Mouse (Mus musculus) brain, adult 10 weeks (tissue): ENCODE measurements around the gene Znrd1as. TPM values are rescaled to one million over a fixed set of nuclear protein-coding genes. Genes with fewer than 3 reads are reported as not detected.

Source experiments
- polyA plus RNA-seq: library from polyadenylated mRNA; stranded (reverse); fragments of 350-450 nt; fragmentation: Illumina TruSeq; extraction: RNeasy Lipid Tissue Mini Kit (QIAGEN cat#74804); gene quantifications from one replicate; pipeline ENCODE4 v1.2.3, GENCODE M21; 2015; ENCODE audit warnings: low read depth, low replicate concordance

Gene Znrd1as
- polyA plus RNA-seq = 8.0 TPM

GRCm38 (mm10) chr17:36957999-36958743, at the start of gene Znrd1as, which contains the start of gene Znrd1:
Gene Znrd1as, plus strand, starts transcription at chr17:36958592.
Gene Znrd1, minus strand, starts transcription at chr17:36958559.

GRCm38 (mm10) chr17:36942791-36943471, 15.5 kb upstream of the Znrd1as start, which contains the start of gene Rnf39:
Gene Rnf39, plus strand, starts transcription at chr17:36942918.

GRCm38 (mm10) chr17:36950981-36951947, 7.1 kb upstream of the Znrd1as start, which contains the start of gene Ppp1r11:
Gene Ppp1r11, minus strand, starts transcription at chr17:36951741.

DNA sequence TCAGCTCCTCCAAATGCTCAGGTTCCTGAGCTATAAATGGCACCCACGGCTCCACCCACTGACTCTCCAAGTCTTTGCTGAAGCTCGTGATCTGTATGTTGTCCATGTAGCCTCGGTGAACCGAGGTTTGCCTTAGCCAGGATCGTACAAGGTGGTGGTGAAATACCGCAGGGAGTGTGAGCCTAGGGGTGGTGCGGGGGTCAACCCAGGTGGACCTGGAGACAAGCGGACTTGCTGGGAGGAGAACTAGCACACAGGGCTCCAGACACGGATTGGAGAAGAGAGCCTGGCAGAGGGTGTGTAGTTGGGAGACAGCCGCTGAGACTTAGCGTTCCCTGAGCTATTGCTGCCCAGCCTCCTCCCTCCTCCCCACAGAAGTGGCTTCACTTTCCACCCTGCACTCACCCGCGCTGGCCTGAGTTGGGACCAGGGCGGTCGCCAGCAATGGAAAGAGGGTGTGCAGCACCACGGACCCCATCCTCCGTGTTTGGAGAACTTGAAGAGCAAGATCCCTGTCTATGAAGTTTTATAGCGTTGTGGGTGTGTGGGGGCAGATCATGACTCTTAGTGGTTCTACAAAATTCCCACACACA, 22.9 kb downstream of the Znrd1as start, which contains the start of gene 2410137M14Rik:
Gene 2410137M14Rik (minus strand): TSS at position 17 of the 593 bp plus-strand sequence.

GRCm38 (mm10) chr17:36989437-36989836, 31.0 kb downstream of the Znrd1as start, which contains the start of gene H2-M5:
Gene H2-M5, minus strand, starts transcription at chr17:36989537.

DNA sequence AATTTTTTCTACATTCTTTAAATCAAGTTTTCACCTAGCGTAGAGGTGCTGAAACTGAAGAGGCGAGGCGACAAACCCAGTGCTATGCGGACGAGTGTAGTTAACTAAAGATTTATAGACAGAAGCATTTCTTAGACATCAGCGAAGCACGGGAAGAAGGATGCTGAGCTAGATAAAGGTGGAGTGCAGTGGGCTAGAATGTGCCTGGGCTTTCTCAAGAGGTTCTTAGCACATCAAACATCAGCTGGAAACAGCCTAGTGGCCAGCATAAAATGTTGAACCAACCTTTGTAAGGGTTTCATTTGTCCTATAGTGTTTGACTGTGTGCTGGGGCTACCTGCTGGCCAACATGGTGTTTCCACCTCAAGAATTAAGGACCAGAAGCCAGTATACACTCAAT, 42.5 kb downstream of the Znrd1as start, which contains the start of gene Zfp57:
Gene Zfp57 (plus strand): TSS at position 301 of the 400 bp plus-strand sequence.

Other genes starting within 250 kb of the Znrd1as start
- gene H2-M10.5, start 185.7 kb upstream of the Znrd1as start, polyA plus RNA-seq = not detected
- not detected for gene H2-M10.6, start 146.4 kb upstream of the Znrd1as start, polyA plus RNA-seq
- 18.4 TPM for gene Trim26, start 121.5 kb upstream of the Znrd1as start, polyA plus RNA-seq
- gene Trim15, start 91.4 kb upstream of the Znrd1as start, polyA plus RNA-seq = not detected
- gene Trim10, start 89.0 kb upstream of the Znrd1as start, polyA plus RNA-seq = not detected
- gene Trim40, start 68.5 kb upstream of the Znrd1as start, polyA plus RNA-seq = 0.42 TPM
- not detected for gene Trim31, start 60.5 kb upstream of the Znrd1as start, polyA plus RNA-seq
- gene Rnf39, start 15.7 kb upstream of the Znrd1as start, polyA plus RNA-seq = 5.6 TPM
- gene Ppp1r11, start 6.9 kb upstream of the Znrd1as start, polyA plus RNA-seq = 197 TPM
- gene Znrd1, start within 50 bp of the Znrd1as start, polyA plus RNA-seq = 60.3 TPM
- gene 2410137M14Rik, start 22.6 kb downstream of the Znrd1as start, polyA plus RNA-seq = 0.74 TPM
- 1.2 TPM for gene H2-M5, start 30.9 kb downstream of the Znrd1as start, polyA plus RNA-seq
- gene Zfp57, start 42.6 kb downstream of the Znrd1as start, polyA plus RNA-seq = 12.3 TPM
- 122 TPM for gene Mog, start 64.8 kb downstream of the Znrd1as start, polyA plus RNA-seq
- gene Gabbr1, start 87.4 kb downstream of the Znrd1as start, polyA plus RNA-seq = 529 TPM
- gene Olfr90, start 129.9 kb downstream of the Znrd1as start, polyA plus RNA-seq = not detected
- gene Olfr91, start 139.7 kb downstream of the Znrd1as start, polyA plus RNA-seq = not detected
- gene Olfr92, start 161.5 kb downstream of the Znrd1as start, polyA plus RNA-seq = not detected
- not detected for gene Olfr93, start 202.9 kb downstream of the Znrd1as start, polyA plus RNA-seq
- gene Ubd, start 235.3 kb downstream of the Znrd1as start, polyA plus RNA-seq = not detected
- gene Olfr94, start 242.4 kb downstream of the Znrd1as start, polyA plus RNA-seq = not detected